Mouse (Mus musculus): ENCODE data around the gene Supt20.
"Not testable (repeated sequence)": the region's sequence is repeated elsewhere in the genome, so short reads cannot be mapped to it uniquely, and the experiment has no call there.

Supt20 gene

GRCm38 (mm10) chr3:54756058-54756457 is 63.5 kb downstream of the Supt20 start:
- peak; percentile 56 for DNase-seq (ENCODE audit: low spot score)

GRCm38 (mm10) chr3:54757446-54757845 is 64.8 kb downstream of the Supt20 start:
- no peak for DNase-seq (ENCODE audit: low spot score)

- DNase-seq (ENCODE audit: low spot score), result no peak
Measured at GRCm38 (mm10) chr3:54759211-54759610, 66.6 kb downstream of the Supt20 start.

GRCm38 (mm10) chr3:54760321-54761115 is 67.9 kb downstream of the Supt20 start:
- no peak for DNase-seq (ENCODE audit: low spot score)

- no peak for DNase-seq (ENCODE audit: low spot score)
Measured at GRCm38 (mm10) chr3:54761258-54761657, 68.7 kb downstream of the Supt20 start.

GRCm38 (mm10) chr3:54764418-54764817 is 71.8 kb downstream of the Supt20 start:
- no peak for DNase-seq (ENCODE audit: low spot score)

GRCm38 (mm10) chr3:54765521-54765920 is 72.9 kb downstream of the Supt20 start:
- DNase-seq (ENCODE audit: low spot score), result not testable (repeated sequence)

GRCm38 (mm10) chr3:54766034-54766433 is 73.4 kb downstream of the Supt20 start:
- DNase-seq (ENCODE audit: low spot score), result no peak

GRCm38 (mm10) chr3:54766811-54767210 is 74.2 kb downstream of the Supt20 start:
- no peak for DNase-seq (ENCODE audit: low spot score)

GRCm38 (mm10) chr3:54768592-54768991 is 76.0 kb downstream of the Supt20 start:
- no peak for DNase-seq (ENCODE audit: low spot score)

- no peak for DNase-seq (ENCODE audit: low spot score)
Measured at GRCm38 (mm10) chr3:54769349-54770275, 77.0 kb downstream of the Supt20 start.

GRCm38 (mm10) chr3:54773613-54774012 is 81.0 kb downstream of the Supt20 start:
- DNase-seq (ENCODE audit: low spot score), result no peak

- no peak for DNase-seq (ENCODE audit: low spot score)
Measured at GRCm38 (mm10) chr3:54775989-54776631, 83.5 kb downstream of the Supt20 start.
